Mouse (Mus musculus) urinary bladder, postnatal 4 days (tissue): ENCODE data around the gene Ect2l.
"Not testable (repeated sequence)": the region's sequence is repeated elsewhere in the genome, so short reads cannot be mapped to it uniquely, and the experiment has no call there.

ENCODE experiments used
- DNase-seq, 2 experiments: peaks; one replicate each; pipeline ENCODE4 v3.0.0; 2021 to 2022; ENCODE audit warnings: low spot score in 2 of 2

The Ect2l gene

DNA sequence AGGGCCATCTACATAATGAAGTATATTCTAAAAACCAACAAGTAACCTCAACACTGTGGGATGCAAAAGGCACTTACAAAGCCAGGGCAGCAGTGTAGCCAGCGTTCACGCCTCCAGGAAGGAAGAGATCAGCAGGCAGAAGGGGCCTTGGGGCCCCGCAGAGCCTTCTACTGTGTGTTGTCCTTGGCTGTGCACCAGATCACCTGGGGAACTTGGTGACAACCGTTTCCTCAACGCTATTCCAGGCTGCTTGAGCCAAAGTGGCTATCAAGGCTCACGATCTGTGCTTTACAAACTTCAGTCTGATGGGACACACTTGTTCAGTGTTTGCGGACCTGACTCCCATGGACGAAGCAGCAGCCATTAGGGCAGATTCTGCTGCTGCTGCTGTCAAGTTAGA is 19.0 kb downstream of the Ect2l start:
- DNase-seq = no peak

DNA sequence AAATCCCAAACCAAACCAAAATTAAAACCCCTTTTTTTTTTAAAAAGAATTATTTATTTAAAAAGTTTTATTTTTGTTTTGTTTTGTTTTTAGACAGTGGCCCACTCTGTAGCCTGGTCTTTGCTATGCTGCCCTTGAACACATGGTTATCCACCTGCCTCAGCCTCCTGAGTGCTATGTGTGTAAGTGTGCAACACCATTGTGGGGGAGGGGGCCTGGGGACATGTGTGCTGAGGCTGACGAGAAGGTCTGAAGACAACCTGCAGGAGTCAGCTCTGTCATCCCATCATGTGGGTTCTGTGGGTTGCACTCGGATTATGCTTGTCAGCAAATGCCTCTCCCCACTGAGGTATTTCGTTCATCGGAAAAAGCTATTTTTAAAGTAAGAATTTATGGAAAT is 21.2 kb downstream of the Ect2l start:
- DNase-seq = no peak

DNA sequence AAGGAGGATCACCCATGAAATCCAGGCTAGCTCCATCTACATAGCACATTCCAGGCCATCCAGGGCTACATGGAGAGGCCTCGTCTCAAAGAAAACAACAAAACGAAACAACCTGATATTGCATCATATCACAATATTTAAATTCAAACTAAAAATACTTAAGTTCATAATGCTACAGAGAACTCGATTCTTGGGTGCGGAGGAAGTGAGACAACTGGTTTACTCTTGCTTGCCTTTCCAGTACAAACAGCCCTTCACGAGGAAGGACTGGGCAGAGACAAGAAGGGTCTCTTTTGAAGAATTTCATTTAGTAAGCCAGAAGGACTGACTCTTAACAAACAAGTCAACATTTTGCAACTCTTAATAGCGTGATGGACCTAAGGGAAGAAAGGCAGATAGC is 22.1 kb downstream of the Ect2l start:
- no peak for DNase-seq

DNA sequence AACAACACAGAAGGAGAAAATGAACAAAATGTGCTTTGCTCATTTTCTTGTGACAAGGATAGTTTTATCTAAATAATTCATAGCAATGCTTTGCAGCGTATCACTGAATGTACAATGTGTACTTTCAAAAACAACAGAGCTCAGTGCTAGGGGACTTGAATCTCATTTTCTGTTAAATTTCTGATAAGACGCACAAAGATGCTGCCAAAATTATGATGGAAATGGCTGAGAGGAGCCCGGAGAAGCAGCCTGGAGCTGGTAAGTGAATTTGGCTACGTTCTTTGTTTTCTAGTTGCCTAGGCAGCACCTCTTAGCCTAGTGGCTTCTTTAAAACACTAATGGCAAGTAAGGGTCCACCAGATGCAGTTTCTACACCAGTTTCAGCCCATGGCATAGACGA is 28.4 kb downstream of the Ect2l start:
- no peak for DNase-seq

DNA sequence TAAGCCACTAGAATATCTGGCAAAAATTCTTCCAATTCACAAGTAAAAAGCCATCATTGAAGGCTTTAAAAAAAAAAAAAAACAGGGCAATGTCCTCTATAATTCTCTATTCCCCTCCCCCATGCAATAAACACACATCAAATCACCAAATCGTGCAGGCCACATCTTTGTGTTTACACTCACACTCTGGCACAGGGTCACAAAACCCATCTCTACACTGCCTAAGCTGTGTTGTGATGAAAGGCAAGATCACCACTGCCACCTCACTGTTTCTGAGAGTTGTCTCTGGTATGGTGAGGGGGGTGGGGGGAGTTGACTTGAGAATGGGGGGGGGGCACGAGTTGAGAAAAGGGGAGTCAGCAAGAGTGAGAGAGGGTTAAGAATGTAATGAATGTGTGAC is 33.4 kb downstream of the Ect2l start:
- DNase-seq = no peak

DNA sequence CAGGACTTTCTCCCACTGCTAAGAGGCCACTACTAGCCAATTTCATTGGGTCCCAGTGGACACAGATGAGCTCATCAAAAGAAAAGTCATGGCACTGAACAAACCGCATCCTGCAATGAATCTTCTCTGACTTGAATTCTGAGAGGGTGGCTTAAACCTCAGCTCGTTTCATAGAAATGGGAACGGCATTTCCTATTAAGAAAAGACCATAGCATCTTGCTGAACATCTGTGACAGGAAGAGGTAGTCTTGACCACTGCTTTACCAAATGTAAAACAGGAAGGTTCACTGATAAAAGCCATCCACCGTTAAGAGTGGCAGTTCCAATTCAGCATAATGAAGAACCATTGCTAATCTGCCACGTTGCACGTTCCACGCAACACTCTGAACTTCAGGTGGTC is 34.0 kb downstream of the Ect2l start:
- DNase-seq = no peak

DNA sequence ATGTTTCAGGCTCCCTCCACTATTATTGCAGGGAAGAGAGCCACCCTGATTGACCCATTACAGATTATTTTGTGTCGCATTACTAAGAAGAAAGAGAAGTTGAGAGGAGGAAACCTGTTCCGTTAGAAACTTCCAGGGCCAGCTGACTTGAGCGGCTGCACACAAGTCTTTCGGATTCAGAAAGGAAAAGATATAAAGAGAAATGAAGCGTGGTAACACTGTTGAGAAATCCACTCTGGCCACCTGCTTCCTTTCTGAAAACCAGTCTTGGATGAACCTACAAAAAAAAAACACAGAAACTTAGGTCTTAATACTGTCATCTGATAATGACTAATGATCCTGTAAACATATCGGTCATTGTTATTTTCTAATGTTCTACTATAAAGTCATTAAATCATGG is 35.6 kb downstream of the Ect2l start:
- no peak for DNase-seq

DNA sequence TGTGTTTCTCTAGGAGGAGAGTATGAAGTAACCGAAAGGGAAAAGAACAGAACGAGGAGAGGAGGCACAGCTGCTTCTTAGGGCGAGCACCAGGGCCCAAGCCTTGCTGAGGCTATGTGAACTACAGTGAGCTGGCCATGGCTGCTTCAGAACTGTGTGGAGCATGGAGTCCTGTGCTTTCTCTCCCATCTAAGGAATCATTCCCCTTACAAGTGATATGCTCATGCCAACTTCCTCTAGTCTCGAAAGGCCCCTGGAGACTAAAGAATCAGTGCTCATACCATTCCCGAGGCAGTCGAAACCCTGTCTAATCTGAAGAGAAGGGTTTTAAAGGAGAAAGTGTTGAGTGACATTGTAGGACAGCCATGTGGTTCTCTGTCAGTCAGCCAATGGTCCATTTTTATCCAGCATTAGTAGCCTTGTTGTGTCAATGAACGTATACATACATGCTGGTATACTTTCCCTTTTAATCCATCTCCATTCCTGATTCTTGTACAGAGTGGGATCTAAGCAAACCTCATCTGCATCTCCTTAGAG is 48.2 kb downstream of the Ect2l start:
- DNase-seq = no peak

DNA sequence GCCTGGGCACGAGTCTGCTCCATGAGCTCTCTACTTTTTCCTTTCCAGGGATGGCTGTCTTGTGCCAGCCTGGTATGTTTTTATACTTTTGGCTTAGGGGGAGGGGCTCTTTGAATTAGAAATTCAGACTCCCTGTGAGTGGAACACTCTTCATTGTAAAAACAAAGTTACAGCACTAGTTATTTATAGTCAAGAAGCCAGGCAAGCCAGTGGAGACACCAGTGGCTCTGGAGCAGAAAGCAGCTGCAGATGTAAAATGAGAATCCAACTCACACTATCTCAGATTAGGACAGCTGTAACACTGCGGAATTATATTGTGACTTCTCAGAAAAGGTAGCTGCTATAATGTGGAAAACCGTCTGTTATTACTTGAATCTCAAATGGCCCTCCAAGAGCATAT is 63.5 kb downstream of the Ect2l start:
- no peak for DNase-seq

DNA sequence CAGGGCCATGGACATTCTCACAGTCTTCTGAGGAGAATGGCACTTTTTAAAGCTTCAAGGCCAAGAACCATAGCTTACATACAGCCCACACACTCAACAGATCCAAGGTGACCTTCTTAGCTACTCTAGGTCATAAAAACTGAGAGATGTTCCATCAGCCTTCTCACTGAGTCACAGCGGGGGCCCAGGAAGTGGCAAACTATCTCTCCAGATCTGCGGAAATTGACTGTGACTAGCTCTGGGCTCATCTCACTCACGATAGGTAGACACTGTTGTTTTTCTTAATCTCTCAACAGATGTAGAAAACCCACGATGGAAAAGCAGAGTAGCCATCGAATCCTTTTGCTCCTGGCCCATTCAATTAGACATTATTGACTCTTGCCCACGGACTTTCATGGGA is 68.5 kb downstream of the Ect2l start:
- no peak for DNase-seq

DNA sequence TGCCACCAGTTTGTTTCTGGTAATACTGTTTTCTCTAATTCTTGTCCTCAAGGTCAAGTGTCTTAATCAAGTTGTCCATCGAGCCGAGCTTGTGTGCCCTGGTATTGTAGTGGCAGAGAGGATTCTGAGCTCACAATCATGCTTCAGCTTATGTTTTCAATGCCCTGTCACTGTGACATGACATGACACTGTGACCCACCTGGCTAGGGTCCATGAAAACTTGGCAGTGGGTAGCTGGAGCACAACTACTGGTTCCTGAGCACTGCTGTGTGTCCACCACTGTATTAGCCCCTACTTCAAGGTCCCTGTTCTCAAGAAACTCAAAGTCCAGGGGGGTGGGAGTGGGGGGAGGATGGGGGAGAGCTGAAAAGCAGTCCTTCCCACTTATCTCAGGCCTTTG is 69.3 kb downstream of the Ect2l start:
- no peak for DNase-seq

DNA sequence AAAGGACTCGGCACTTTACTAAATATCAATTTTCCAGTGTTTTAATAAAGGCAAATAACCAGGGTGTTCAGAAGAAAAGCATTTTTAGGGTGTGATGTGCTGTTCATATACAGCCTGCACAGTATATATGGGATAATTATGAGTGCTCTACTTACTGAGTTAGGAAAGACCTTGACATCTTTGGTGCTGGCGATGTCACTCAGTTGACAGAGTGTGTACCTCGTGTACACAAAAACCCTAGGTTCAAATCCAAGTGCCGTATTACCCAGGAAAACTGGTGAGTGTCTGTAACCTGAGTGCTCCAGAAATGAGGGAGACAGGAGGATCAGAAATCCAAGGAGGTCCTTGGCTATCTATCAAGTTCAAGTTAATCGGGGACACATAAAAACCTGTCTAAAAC is 71.1 kb downstream of the Ect2l start:
- DNase-seq = no peak

DNA sequence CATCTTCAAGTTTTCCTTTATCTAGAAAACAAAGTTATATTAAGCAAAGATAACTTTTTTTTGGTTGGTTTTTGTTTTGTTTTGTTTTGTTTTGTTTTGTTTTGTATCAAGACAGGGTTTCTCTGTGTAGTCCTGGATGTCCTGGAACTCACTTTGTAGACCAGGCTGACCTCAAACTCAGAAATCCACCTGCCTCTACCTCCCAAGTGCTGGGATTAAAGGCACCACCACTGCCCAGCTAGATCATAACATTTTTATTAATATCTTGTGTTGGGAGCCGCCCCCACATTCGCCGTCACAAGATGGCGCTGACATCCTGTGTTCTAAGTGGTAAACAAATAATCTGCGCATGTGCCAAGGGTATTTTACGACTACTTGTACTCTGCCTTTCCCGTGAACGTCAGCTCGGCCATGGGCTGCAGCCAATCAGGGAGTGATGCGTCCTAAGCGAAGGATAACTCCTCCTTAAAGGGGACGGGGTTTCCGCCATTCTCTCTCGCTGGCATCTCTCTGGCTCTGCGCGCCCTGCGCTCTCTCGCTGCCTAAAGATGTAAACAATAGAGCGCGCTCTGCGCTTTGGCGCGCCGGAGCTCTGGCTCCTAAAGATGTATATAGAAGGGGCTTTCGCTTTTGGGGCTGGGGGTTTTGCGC is 71.7 kb downstream of the Ect2l start:
- not testable (repeated sequence) for DNase-seq

DNA sequence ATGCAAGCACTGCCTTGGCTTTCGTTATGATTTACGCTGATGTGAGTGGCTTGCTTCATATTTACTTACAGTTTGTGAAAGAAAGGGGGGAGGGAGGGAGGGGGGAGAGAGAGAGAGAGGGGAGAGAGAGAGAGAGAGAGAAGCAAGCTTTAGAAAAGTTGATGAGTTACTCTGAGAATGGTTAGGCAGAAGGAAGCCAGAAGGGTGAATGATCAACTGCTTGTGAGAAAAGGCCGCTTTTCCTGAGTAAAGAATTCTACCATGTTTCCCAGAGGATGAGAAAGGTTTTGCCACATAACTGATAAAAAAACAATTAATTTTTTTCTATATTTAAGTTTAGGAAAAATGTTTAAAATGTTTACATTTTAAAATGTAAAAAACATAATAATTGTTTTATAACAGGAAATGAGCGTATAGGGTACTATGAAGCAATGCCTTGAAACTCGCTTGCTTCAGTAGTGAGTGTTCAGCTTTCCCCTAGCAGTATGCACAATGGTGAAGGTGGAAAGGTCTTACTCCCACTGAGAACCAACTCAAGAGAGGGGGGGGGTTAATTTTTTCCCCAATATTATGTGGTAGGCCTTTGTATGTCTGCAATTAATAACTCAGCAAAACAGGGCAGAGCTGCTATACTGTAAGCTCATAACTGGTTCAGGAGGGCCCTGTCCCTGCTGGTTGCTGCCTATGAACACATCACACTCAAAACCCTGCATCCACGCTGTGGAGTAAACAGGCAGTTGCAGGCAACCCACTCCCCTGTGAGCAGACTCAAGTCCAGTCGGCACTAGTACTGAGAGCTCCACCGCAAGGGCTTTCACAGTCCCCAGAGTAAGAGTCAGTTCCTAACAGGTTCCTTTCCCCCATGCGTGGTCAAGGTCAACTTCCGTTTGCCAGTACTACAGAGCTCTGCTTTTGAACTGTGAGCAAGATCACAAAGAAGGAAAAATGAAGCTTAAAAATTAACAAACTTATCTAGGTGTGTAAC is 78.7 kb downstream of the Ect2l start:
- no peak for DNase-seq

DNA sequence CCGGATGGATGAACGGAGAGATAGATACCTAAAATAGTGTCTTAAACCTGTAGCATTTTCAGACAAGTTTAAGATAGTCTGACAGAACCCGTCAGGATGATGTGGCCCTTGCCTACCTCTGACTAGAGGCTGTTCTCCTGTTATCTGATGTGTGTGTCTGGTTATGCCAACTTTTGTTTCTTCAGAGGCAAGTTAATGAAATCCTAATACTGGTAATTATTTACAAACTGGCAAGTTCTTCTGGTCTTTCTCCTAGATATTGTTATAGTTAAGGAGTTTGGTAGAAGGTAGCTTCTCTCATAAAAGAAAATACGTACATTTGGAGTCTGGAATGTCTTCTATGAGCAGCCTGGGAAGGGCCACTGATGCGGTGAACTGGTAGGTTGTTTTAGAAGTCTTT is 80.4 kb downstream of the Ect2l start:
- DNase-seq = no peak

DNA sequence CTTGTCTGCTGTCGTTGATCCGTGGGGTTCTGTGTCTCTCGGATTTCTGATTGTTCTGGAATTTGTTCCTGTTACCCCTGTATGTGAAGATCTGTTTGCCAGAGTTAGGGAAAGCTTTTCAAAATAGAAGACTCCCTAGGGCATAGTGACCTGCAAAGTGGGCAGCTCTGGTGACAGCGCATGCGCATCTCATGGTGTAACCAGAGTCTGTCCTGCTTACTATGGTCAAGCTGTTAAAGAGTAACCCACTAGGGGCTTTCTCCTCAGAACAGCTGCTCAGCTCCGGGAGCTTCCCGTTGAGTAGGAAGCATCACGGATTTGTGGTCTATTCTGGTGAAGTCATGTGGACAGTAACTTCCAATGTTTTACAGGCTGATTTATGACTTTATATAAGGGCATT is 92.4 kb downstream of the Ect2l start:
- no peak for DNase-seq

DNA sequence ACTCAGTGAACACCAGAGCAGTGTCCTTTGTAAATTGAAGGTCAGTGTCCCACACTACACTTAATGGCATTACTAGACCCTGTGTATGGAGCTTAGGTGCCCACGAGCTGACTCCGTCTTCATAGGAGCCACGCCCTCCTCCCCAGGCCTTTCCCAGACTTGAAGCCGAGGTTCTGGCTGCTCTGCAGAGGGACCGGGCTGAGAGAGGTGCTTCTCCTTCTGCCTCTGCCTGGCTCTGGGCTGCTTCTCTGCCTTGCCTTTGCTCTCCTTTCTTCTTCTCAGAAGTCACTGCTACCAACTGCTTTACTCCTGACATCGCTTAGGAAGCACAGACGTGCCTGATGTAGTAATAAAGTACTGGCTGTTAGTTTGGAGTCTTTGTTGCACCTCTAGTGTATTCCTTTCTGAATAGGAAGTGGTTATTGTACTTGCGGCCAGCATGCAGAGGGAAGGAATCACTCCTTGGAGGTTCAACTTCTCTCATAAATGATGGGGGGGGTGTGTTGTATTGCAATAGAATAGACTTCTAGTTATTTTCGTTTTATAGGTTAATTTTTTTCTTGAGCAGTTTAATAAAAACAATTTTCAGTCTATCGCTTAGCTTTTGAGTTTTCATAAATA is 97.1 kb downstream of the Ect2l start:
- no peak for DNase-seq

DNA sequence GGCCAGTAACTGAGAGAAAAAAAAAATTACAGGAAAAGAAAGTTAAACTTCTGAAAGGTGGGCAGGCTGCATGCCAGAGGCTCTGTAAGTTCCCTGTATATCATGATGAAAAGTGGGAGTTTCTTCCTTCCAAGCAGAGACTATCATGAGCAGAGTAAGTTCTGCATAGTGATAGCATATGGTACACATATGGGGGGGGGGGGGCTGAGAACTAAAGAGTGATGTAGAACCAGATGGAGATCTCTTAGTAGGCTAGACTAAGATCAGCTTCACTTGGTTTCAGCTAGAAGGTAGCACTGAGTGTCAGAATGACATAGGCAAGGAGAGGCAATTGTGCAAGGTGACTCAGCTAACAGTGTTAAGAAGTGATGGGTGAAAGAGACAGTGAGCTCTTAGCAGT is 99.8 kb downstream of the Ect2l start:
- DNase-seq = no peak

DNA sequence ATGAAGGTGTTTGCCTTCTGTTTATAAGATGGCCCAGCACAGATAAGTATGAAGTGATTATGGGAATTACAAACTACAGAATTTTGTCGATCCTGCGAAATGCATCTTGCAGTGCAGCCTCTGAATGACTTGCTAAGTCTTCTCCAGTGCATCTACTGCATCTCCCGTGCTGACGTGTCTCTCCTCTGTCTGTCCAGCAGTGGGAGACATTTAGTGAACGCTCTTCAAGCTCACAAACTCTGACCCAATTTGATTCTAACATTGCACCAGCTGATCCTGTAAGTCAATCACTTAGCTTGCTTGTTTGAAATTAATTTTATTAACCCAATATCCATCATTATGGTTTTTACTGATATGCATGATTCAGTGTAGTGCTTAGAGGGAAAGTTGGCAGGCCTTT is 103.2 kb downstream of the Ect2l start:
- no peak for DNase-seq

DNA sequence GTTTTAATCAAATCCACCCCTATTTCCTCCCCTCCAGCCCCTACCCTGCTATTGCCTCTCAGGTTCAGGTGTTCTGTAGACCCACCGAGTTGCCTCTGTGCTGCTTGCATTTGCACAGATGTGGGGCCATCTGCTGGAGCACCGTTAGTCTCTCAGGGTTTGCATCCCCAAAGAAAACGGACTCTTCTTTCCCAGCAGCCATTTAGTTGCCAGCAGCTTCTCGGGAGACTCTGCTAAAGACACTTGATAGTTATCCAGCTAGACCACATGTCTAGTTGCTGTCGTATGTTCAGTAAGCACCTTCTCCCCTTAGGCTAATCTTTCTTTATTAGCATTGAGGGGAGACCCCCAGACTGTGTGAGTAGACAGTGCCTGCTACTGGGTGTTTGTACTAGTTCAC is 108.5 kb downstream of the Ect2l start:
- DNase-seq = no peak

DNA sequence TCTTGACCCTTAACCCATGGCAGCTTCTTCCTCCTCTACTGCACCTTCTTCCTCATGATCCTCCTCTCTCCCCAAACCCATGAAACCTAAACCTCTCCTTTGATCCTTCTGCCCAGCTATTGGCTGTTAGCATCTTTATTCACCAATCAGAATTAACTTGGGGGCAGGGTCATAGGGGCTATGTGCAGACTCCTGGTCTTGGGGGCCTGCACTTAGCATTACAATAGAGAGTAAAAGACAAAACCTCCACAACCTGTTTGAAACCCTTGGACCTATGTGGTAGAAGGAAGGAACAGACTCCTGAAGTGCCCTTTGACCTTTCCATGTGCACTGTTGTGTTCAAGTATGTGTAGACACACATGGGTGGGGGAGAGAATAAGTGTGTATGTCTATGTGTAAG is 120.0 kb downstream of the Ect2l start:
- DNase-seq = no peak

DNA sequence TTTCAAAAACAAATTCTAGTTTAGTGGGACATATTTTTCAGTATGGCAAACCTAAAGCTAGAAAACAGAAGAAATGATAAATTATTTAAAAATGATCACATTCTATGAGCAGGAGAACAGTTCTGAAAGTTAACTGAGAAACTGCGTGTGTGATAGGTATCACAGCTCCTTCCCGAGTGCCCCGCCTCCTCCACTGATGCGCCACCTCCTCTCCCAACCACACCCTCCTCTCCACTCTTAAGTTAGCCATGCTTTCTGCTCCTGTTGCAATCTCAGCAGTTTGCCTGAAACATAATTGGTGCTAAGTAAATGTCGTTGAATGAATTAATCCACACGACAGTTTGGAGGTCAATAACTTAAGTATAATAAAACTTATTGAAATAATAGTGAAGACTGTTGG is 127.9 kb downstream of the Ect2l start:
- DNase-seq = no peak

DNA sequence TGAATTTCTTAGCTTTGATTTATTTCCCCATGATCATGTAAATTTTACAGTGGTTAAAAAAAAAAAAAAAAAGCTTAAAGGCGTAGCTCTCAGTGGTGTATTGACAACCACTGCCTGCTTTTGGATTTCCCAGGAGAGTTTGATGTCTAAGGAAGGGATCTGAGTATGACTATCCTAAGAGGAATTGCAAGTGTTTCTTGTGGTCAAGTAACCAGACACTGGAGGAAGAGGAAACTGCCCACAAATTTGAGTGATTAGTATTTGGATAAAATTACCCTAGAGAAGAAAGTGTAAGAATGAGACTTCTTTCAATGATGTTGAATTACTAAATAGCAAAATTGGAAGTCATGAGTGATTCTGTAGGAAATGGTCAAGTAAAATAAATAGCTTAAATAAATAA is 129.2 kb downstream of the Ect2l start:
- DNase-seq = no peak
